In genomic region chr10:11322316-11322715, GRCm38 (mm10) we compare ENCODE assay signal across 15 mouse cellular contexts.
"Had no signal": no experiment of that assay in that cellular context is flagged by ENCODE, and none has a peak within 500 bp of the region (broad histone marks: within the 10 kb centered on the region; RNA-seq: fewer than 3 reads in every experiment).

No protein-coding gene starts in this region.

- ATAC-seq: midbrain, embryonic 16.5 days had no signal

- H3K9me3 ChIP-seq: limb, embryonic 12.5 days; lung, embryonic 15.5 days; megakaryocyte, embryonic 14.5 days; midbrain, embryonic 12.5 days had no signal

- H3K9ac ChIP-seq: limb, embryonic 12.5 days; lung, embryonic 15.5 days; midbrain, embryonic 12.5 days had no signal

- H3K27ac ChIP-seq: kidney, postnatal 0 days; left cerebral cortex, adult 2 months; limb, embryonic 12.5 days; lung, embryonic 15.5 days; macrophage; midbrain, embryonic 12.5 days had no signal

- H3K4me3 ChIP-seq: left cerebral cortex, adult 2 months; limb, embryonic 12.5 days; lung, embryonic 15.5 days; midbrain, embryonic 12.5 days had no signal

- H3K4me2 ChIP-seq: limb, embryonic 12.5 days; lung, embryonic 15.5 days; midbrain, embryonic 12.5 days had no signal

- H3K36me3 ChIP-seq: limb, embryonic 12.5 days; lung, embryonic 15.5 days; midbrain, embryonic 12.5 days had no signal

- DNase-seq: kidney, adult 11 months; kidney, adult 9 months; kidney, postnatal 36 days; lung, postnatal 14 days; right cerebral cortex, postnatal 25 days; thymus, adult 18-20 months; thymus, postnatal 14 days had no signal

- H3K27me3 ChIP-seq: limb, embryonic 12.5 days; lung, embryonic 15.5 days; megakaryocyte, embryonic 14.5 days; midbrain, embryonic 12.5 days had no signal

- H3K4me1 ChIP-seq: limb, embryonic 12.5 days; lung, embryonic 15.5 days; midbrain, embryonic 12.5 days had no signal
